Mouse (Mus musculus) T-cell, adult 2 months (primary cell): Measurements from ENCODE around the gene Col11a2.

ENCODE experiments used
- DNase-seq: peaks from one replicate; pipeline ENCODE4 v3.0.0; 2022; ENCODE audit warnings: low spot score

Gene Col11a2

GRCm38 (mm10) chr17:34026221-34026620 is 13.0 kb upstream of the Col11a2 start:
- DNase-seq, result peak; percentile 50

- peak; percentile 81 for DNase-seq
These were observed 12.2 kb upstream of the Col11a2 start for GRCm38 (mm10) chr17:34026917-34027655.

GRCm38 (mm10) chr17:34027656-34028223 is 11.5 kb upstream of the Col11a2 start, which contains the start of gene H2-Ke6:
H2-Ke6 (minus strand) TSS chr17:34028060.
- peak; percentile 88 for DNase-seq

DNA sequence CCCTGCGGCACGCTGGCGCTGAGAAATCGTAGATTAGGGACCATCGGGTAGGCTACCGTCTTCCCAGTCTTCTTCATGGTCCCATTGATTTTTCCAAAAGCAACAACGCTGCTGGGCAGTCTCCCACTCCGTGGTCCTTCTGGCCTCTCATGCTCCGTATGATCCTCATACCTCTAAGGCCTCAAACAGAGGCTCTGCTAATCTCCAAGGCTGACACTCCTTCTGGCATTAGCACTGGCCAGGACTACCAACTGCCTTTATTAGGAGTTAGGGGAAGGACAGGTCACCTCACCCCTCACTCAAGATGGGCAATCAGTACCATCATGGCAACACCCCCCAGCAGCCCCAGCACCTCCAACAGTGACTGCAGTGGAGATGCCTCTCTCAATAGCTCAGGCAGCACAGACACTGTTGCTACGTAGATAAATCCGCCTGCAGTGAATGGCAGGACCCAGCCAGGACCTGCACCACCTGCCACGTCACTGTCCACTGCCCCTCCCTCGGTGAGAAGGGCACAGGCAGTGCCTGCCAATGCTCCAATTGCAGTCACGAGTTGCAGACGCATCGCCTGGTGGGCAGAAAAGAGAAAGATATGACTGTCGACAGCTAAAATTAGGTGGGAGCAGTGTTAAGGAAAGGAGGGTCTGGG is 10.6 kb upstream of the Col11a2 start:
- DNase-seq, result no peak

GRCm38 (mm10) chr17:34029150-34029889 is 9.9 kb upstream of the Col11a2 start:
- DNase-seq, result no peak

DNA sequence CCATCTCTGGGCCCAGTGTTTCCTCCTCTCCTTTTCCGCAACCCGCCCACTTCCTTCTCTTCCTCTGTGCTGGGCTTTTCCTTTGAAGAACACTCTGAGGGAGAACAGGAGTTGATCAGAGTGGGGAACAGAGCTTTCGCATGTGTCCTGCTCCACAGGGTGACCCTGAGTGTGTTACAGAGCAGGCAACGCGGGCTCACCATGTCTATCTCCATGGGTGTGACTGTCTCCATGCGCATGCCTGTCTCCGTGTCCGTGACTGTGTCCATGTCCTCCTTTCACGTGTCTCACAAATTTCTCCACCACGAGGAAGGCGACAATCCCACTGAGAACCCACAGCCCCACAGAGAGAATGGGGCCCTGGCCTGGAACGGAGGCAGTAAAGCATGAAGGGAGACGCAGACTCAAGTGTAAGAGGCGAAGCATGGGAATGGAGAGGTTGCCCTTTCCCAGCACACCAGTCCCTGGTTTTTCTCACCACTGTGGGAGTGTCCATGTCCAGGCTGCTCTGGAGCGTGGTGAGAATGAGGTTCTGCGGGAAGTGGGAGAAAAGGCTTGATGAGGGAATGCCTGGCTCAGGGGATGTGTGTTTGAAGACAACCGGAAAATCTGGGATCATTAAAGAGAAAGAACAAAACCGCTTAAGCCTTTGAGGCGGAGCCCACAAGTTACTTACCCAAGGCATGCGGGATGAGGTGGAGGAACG is 9.2 kb upstream of the Col11a2 start:
- DNase-seq, result no peak

DNA sequence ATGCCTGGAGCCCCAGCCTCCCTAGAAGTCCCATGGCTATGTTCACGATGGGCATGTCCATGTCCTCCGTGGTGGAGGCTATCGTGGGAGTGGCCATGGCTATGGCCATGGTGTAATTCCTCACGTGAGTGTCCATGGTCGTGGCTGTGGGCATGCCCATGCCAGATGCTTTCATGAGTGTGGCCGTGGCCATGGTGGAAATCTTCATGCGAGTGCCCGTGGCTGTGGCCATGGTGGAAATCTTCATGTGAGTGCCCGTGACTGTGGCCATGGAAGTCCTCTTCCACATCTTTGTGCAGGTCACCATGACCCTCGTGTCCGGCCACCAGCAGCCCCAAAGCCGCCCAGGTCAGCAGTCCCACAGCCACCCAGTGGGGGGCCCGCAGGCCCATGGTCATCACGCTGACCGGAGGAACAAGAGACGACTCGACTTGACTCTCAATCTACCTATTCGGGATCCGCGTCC is 8.3 kb upstream of the Col11a2 start:
- DNase-seq, result no peak

DNA sequence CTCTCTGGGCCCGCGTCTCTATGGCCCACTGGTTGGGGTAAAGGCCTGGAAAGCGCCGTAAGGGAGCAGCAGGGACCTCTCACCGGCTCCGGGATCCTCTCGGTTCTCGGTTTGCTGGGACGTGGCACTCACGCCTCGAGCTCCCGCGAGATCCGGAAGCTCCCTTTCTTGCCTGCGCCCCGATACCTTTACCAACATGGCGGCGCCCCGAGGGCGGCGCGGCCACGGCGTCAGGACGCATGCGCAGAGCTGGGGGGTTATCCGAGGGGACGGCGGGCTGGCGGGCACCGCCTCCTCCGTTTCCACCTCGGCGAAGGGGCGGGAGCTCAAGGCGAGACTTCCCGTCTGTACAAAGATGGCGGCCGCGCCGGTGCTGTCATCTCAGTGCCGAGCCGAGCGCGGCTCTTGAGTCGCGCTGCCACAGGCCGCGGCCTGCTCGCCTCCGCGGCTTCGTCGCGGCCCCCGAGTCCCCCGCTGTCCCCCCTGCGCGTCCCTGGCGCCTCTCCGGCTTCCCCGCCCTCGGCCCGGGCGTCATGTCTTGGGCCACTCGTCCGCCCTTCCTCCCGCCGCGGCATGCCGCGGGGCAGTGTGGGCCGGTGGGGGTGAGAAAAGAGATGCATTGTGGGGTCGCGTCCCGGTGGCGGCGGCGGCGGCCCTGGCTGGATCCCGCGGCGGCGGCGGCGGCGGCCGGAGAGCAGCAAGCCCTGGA is 7.6 kb upstream of the Col11a2 start, which contains the start of the genes Slc39a7 and Rxrb:
Slc39a7 (minus strand) TSS at position 218 of the 709 bp plus-strand sequence.
Rxrb (plus strand) TSS at position 348 of the 709 bp plus-strand sequence.
- peak; percentile 99 for DNase-seq

DNA sequence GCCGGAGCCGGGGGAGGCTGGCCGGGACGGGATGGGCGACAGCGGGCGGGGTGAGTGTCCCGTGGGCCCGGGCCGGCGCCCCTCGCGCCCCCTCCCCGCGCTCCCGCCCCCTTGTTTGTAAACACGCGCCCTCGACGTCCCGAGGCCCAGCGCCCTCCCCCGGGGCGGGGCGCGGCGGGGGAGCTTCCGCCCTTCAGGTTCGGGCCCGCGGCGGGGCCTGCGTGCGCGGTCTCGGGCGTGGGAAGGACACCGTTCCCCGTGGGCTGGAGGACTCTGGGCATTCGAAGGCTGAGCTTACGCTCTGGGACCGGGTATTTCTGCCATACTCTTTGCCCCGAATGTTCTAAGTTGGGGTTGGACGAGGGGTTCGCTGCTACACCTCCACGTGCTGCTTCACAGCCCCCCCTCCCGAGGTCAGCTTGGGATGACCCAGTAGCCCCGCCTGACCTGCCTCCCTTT is 7.0 kb upstream of the Col11a2 start:
- peak; percentile 71 for DNase-seq

DNA sequence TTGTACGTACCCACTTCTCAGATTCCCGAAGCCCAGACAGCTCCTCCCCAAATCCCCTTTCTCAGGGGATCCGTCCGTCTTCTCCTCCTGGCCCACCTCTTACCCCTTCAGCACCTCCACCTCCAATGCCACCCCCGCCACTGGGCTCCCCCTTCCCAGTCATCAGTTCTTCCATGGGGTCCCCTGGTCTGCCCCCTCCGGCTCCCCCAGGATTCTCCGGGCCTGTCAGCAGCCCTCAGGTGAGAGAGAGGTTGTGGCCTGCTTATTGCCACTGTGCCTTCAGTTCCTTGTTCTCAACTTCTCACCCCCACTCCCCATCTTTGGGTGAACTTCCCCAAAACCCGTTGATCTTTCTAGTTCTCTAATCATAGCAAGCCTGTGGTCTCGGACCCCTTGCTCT is 6.4 kb upstream of the Col11a2 start:
- no peak for DNase-seq

- no peak for DNase-seq
These were observed 5.8 kb upstream of the Col11a2 start for GRCm38 (mm10) chr17:34033441-34033840.

DNA sequence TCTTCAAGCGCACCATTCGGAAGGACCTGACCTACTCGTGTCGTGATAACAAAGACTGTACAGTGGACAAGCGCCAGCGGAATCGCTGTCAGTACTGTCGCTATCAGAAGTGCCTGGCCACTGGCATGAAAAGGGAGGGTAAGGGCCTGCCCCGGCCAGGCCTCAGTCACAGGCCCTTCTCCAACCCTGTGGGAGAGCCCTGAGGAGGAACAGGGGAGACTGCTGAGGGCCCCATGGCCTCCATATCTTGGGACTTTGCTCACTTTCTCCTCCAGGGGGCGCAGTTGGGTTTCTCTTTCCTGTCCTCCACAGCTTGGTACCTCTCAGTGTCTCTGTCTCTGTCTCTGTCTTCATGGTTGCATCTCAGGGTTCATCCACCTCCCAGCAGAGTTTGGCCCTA is 5.2 kb upstream of the Col11a2 start:
- peak; percentile 76 for DNase-seq

DNA sequence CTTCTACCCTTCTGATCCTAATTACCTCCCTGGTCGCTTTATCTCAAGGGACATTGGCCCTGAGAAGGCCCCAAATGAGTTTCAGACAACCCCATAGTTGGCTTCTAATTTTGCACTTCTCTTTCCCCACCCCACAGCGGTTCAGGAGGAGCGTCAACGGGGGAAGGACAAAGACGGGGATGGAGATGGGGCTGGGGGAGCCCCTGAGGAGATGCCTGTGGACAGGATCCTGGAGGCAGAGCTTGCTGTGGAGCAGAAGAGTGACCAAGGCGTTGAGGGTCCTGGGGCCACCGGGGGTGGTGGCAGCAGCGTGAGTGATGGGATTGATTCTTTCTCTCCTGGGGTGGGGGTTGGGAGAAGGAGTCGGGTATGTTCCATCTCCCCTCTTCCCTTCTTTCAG is 3.7 kb upstream of the Col11a2 start:
- no peak for DNase-seq

GRCm38 (mm10) chr17:34036647-34037046 is 2.6 kb upstream of the Col11a2 start:
- DNase-seq, result no peak

GRCm38 (mm10) chr17:34037241-34037640 is 2.0 kb upstream of the Col11a2 start:
- DNase-seq, result no peak

- no peak for DNase-seq
These were observed 797 bp upstream of the Col11a2 start for GRCm38 (mm10) chr17:34038440-34038839.

DNA sequence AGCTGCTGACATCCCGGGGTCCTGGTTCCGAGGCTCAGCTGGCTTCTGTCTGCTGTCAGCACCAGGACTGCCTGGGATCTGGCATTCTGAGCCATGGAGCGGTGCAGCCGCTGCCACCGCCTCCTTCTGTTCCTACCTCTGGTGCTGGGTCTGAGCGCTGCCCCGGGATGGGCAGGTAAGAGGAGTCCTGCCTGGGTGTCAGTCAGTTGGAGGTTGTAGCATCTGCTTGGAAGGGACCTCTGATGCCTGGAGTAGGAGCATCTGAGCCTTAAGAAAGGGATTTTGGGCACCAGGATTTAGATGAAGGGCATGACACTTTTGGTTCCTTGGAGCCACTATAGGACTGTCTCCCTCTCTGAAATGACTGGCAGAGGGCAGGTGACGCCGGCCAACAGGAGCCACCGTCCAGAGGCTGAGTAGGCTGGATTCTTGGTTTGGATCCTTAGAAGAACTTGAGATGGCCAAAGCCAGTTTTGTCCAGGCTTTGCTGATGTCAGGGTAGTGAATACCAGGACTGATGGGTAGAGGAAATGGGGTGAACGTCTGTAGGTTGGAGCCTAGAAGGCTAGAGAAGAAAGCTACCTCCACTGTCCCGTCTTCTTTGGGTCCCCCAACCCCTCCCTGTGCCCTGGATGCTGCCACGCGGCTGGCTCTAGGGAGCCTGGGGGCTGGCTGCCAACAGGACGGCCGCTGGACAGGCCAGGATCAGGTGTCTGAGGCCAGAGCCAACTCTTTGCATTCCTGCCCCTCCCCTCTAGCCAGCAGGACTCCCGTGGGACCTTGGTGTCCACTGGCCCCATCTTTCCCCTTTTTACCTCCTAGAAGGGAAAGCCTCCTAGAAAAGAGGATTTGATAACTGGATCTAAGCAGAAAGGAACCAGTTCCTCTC is 569 bp downstream of the Col11a2 start:
- DNase-seq, result no peak

DNA sequence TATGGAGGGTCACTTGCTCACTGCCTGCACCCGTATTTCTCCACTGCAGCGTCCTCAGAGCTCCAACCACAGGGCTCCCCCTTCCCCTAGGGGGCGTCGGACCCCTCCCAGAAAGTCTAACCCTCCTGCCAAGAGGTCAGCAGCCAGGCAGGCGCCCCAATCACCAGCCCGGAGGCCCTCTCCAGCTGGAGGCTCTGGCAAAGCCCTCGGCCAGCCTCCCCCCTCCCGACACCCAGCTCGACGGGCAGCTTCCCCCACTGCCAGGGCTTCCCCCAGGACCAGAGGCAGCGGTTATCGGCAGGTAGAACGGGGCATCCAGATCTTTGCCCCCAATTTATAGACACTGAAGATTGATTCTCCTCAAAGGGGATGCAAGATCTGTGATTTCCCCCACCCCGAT is 6.7 kb downstream of the Col11a2 start:
- no peak for DNase-seq

DNA sequence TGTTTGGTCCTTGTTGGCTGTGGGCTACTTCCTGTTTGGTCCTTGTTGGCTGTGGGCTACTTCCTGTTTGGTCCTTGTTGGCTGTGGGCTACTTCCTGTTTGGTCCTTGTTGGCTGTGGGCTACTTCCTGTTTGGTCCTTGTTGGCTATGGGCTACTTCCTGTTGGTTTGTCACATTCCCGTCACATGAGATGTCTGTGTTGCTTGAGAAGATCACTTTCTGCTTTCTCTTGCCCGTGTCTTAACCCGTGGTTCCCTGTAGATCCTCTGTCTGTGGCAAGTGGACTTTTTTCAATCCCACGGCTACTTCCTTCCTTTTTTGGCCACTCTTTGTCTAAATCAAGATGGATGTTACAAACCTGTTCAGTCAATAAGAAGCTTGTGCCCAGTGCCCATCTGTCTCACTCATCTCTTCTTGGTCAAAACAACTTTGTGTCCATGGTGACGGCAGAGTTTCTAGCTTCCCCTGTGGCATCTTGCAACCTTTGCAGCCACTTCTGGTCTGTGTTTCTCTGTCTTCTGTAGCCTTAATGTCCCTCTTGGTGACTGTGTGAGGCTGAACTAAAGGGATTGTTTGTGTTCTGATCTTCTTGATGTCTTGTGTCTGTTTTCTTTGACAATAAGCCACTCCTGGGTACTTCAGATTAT is 8.3 kb downstream of the Col11a2 start:
- DNase-seq, result no peak
